Mouse (Mus musculus) c-Kit-positive CD71-positive TER-119-positive erythroid progenitor cells, embryonic 14.5 days (primary cell): ENCODE measurements around the gene Slc30a5.

Source experiments
- DNase-seq: peaks from one replicate; pipeline ENCODE4 v3.0.0-alpha.2; 2013; ENCODE audit warnings: low spot score

Slc30a5 gene

GRCm38 (mm10) chr13:100832741-100833639, at the start of gene Slc30a5:
Gene Slc30a5 (minus strand): TSS chr13:100833427.
- DNase-seq: peak; percentile 100

GRCm38 (mm10) chr13:100881944-100882343, 48.7 kb upstream of the Slc30a5 start:
- DNase-seq: no peak

GRCm38 (mm10) chr13:100879806-100880205, 46.6 kb upstream of the Slc30a5 start:
- no peak for DNase-seq

GRCm38 (mm10) chr13:100879326-100879725, 46.1 kb upstream of the Slc30a5 start:
- no peak for DNase-seq

GRCm38 (mm10) chr13:100878264-100878663, 45.0 kb upstream of the Slc30a5 start:
- DNase-seq: no peak

GRCm38 (mm10) chr13:100877703-100878102, 44.5 kb upstream of the Slc30a5 start:
- DNase-seq: no peak

GRCm38 (mm10) chr13:100875103-100875502, 41.9 kb upstream of the Slc30a5 start:
- DNase-seq: no peak

- no peak for DNase-seq
These were observed 41.4 kb upstream of the Slc30a5 start for GRCm38 (mm10) chr13:100874588-100874987.

- no peak for DNase-seq
These were observed 40.3 kb upstream of the Slc30a5 start for GRCm38 (mm10) chr13:100873530-100873929.

- DNase-seq: no peak
These were observed 38.4 kb upstream of the Slc30a5 start for GRCm38 (mm10) chr13:100871445-100872171.

GRCm38 (mm10) chr13:100869813-100870212, 36.6 kb upstream of the Slc30a5 start:
- no peak for DNase-seq

GRCm38 (mm10) chr13:100866311-100866710, 33.1 kb upstream of the Slc30a5 start:
- no peak for DNase-seq

GRCm38 (mm10) chr13:100865744-100866143, 32.5 kb upstream of the Slc30a5 start:
- peak; percentile 57 for DNase-seq

GRCm38 (mm10) chr13:100863914-100864313, 30.7 kb upstream of the Slc30a5 start:
- DNase-seq: peak; percentile 53

GRCm38 (mm10) chr13:100859117-100859516, 25.9 kb upstream of the Slc30a5 start:
- DNase-seq: no peak

- DNase-seq: peak; percentile 75
These were observed 20.9 kb upstream of the Slc30a5 start for GRCm38 (mm10) chr13:100854174-100854573.

GRCm38 (mm10) chr13:100853120-100853519, 19.9 kb upstream of the Slc30a5 start:
- DNase-seq: no peak

- no peak for DNase-seq
These were observed 15.9 kb upstream of the Slc30a5 start for GRCm38 (mm10) chr13:100849137-100849536.

- no peak for DNase-seq
These were observed 13.8 kb upstream of the Slc30a5 start for GRCm38 (mm10) chr13:100846891-100847579.

- DNase-seq: no peak
These were observed 13.0 kb upstream of the Slc30a5 start for GRCm38 (mm10) chr13:100846254-100846653.

- DNase-seq: no peak
These were observed 10.7 kb upstream of the Slc30a5 start for GRCm38 (mm10) chr13:100843944-100844343.

GRCm38 (mm10) chr13:100843016-100843725, 9.9 kb upstream of the Slc30a5 start:
- no peak for DNase-seq
